Mouse (Mus musculus): ENCODE data around the gene Ift88.
A peak's percentile ranks its signal among the peaks of the same experiment; 100 is the strongest.

Ift88 gene

GRCm38 (mm10) chr14:57423432-57424211 lies at the start of gene Ift88:
Gene Ift88 (plus strand): TSS chr14:57424062.
- DNase-seq, result peak; percentile 93

- no peak for DNase-seq
Observed at GRCm38 (mm10) chr14:57375205-57375604, 48.7 kb upstream of the Ift88 start.

DNA sequence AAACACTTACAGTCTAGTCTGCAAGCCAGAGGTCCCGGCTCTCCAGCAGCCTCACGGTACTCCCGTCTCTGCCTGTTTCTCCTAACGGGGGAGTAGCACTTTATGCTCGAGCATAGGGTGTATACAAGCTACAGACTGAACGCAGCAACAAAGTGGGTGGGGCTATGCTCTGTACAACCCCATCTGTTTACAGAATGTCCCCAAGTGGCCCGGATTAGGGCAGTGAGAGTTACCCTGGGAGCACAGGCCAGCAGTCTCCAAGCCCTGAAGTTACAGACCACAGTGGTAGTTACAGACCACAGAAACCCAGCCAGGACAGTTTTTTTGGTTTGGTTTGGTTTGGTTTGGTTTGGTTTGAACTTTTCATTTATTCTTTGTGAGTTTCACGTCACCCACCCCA lies 47.8 kb upstream of the Ift88 start:
- no peak for DNase-seq

- DNase-seq, result no peak
Observed at GRCm38 (mm10) chr14:57376956-57377355, 46.9 kb upstream of the Ift88 start.

DNA sequence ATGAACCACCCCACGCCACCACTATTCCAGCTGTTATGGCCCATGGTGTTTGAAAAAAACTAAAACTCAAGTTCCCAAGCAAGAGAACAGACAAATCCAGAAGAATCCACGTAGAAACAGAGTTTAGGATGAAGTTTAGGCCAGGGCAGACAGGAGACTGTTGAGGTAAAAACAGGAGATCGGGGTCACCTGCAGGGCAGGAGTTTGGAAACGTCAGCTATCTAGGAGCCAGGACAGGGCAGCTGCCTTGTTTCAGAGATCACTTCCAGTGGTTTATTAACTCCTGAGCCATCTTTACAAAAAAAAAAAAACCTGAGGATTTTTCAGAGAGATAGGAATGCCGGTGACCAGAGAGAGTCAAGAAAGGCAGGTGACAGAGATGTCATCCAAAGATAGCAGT lies 46.3 kb upstream of the Ift88 start:
- no peak for DNase-seq

GRCm38 (mm10) chr14:57385667-57386066 lies 38.2 kb upstream of the Ift88 start:
- no peak for DNase-seq

DNA sequence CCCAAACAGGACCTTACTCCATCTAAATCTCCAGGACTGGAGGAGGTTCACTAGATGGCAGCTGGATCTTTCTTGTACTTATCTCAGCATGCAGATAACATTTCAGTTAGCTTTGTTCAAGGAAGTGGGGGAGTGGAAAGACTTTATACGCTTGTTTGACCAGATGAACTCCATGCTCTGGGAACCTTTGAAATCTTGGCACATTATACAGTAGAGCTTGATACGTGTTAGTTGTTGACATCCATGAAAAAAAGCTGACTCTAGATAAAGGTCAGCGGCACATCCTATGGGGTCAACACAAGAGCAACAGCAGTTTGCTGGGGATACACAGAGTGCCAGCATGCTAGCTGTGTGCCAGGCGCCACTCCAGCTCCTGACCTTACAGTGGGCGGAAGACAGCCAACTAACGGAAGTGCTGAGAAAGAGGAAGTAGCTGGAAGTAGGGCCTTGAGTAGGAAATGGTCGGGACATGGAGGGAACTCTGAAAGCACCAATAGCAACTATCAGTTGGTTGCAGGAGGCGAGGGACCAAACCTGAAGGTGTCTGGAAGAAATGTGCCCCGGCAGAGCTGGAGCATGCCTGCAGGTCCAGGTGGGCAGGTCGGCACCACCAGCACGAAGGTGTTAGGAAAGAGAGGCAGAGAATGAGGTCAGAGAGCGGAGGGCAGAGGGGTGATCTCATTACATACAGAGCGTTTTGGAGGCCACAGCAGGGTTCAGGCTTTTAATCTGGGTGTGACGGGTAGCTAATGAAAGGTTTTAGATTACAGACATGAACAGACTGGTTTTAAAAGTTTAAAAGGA lies 36.9 kb upstream of the Ift88 start:
- DNase-seq, result no peak

GRCm38 (mm10) chr14:57391621-57392020 lies 32.2 kb upstream of the Ift88 start:
- no peak for DNase-seq

DNA sequence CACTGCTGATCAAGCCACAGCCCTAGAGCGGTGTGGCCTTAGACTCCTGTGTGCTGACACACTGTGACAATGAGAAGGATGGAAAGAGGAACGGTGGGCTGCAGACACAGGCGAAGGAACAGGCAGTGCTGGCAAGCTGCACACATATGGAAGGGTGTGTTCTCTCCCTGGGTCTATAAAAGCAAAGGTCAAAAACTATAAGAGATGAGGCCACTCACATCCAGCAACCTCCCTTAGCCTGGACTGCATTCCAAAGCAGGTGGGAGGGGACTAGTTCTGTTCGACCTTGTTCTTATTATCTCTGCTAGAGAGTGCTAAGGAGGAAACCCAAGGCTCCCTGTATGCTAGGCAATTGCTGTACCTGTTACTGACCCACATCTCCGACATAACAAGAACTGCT lies 31.6 kb upstream of the Ift88 start:
- DNase-seq, result no peak

- no peak for DNase-seq
Observed at GRCm38 (mm10) chr14:57395470-57395869, 28.4 kb upstream of the Ift88 start.

DNA sequence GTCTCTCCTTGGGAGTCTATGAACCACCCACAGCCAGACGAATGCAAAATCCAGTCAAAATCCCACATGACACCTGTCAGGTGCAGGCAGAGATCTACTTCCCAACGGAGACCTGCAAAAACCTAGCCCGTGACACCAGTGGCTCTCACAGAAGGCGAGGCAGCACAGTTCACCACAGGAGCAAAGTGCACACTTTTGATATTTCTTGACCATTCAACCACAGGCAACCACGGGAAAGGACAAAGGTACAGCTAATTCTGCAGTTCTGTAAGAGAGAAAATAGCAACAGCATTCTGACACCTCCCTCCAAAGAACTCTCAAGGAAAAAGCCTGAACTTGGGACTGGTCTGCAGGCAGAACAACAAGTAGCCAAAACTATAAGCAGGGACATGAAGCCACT lies 26.6 kb upstream of the Ift88 start:
- no peak for DNase-seq

DNA sequence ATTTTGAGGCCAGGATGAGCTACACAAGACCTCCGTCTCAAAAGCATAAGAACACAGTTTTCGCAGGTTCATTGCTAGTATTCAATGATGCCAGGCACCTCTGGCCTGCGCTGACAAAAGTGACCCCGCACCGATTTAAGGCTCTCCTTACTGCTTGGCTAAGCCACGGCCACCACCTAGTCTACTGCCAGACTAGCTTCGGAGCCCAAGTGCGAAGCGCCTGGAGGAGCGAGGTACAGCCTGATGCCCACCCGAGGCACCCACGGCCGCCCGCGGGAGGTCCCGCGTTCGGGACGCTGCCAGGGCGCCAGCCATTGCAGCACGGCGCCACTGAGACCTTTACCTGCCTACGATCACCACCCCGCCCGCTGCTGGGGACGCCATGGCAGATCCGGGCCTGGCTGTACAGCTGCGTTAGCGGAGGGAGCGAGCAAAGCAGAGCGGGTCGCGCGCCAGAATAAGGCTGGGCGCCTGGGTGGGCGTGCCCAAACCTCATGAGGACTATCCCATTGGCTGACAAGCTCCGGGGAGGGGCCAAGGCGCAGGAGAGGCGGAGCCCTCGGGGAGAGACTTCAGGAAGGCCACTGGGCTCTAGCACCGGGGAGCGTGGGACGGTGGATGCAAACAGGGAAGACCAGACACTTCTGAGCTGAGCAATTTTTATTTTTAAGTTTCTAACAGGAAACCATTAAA lies 25.7 kb upstream of the Ift88 start, which contains the start of gene Cryl1:
Cryl1 (minus strand) TSS at position 465 of the 693 bp plus-strand sequence.
- DNase-seq, result peak; percentile 95

DNA sequence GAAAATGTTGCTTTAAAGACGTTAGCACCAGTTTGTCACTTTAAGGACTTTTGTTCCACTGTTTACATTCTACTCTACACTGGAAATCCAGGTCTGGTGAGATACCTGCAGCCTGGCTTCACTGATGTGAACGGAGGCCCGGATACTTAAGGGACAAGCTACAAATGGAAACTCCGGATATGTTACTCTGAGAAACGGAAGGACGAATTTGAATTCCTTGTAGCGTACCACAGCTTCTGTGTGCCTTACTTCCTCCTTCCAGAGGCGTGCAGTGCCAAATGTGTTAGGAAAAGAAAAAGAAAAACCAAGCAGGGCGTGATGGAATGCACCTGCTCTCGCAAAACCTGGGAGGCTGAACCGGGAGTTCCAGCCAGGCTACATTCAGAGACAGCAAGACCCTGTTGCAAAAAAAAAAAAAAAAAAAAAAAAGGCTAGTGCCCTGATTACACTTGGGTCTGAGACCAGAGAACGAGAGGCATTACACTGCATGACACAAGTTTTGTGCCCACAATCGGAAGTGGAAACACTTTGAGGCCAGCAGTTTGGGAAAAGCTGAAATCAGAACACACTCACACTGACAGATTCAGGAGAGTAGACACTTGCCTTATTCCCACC lies 24.9 kb upstream of the Ift88 start:
- DNase-seq, result peak; percentile 11

- no peak for DNase-seq
Observed at GRCm38 (mm10) chr14:57402815-57403214, 21.0 kb upstream of the Ift88 start.

GRCm38 (mm10) chr14:57407039-57407987 lies 16.5 kb upstream of the Ift88 start:
- no peak for DNase-seq

DNA sequence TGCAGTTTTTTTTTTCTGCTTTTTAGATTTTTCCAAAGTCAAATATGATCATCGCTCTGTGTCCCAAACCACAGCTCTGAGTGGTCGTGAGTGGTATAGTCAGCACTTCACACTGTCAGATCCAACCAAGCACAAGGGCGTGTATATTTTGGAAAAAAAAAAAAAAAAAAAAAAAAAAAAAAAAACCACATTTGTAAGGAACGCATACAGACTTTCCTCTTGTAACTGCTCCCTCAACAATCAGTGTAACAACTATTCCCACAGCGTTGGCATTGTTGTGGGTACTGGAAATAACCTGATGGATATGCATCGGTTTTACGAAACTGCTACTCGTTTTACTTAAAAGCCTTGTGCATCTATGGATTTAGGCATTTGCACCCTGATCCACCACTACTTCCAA lies 15.8 kb upstream of the Ift88 start:
- DNase-seq, result no peak

DNA sequence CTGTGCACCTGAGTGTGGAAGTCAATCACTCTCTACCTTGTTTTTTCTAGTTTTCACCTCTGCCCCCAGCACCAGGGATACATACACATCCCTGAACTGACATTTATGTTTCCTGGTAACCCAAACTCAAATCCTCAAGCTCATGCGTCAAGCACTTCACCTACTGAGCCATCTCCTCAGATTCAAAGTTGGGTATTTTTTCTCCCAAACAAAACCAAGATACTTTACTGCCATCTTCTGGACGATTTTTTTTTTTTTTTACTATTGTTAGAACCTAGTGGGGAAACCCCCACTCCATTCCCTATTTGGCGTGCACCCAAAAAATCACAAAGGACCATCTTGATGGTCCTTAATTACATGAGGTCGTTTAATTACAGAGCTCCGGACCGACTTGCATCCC lies 14.8 kb upstream of the Ift88 start:
- no peak for DNase-seq

GRCm38 (mm10) chr14:57412166-57412565 lies 11.7 kb upstream of the Ift88 start:
- no peak for DNase-seq

- DNase-seq, result no peak
Observed at GRCm38 (mm10) chr14:57417187-57417586, 6.7 kb upstream of the Ift88 start.

- DNase-seq, result no peak
Observed at GRCm38 (mm10) chr14:57424212-57424561, 325 bp downstream of the Ift88 start.

- DNase-seq, result no peak
Observed at GRCm38 (mm10) chr14:57430451-57430850, 6.6 kb downstream of the Ift88 start.

- DNase-seq, result no peak
Observed at GRCm38 (mm10) chr14:57452516-57452915, 28.7 kb downstream of the Ift88 start.

Data from cerebellum, adult 9-11 months (tissue).